Mouse (Mus musculus): ENCODE data around the gene Smok2b.
"Not testable (repeated sequence)": the region's sequence is repeated elsewhere in the genome, so short reads cannot be mapped to it uniquely, and the experiment has no call there.

DNA sequence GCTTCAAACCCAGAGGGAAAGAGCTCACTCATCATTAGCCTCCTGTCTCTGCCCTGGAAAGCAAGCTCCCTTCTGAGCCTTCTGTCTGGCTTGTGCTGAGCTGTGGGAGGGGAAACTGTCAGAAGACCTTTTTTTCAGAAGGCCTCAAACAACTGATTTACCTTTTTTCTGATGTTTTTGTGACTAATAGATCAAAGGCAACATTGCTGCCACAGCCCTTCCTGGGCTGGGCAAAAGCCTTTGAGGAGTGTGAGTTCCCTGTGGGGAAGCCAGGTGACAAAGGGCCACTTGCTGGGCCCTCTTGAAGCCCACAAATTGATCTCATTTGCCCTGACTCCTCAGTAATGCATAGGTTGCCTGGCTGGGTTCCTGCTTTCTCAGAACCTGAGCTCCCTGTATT lies 21.6 kb upstream of the Smok2b start:
- not testable (repeated sequence) for TF ChIP-seq CTCF (IDR thresholded peaks at IDR 0.05); EP300 (IDR thresholded peaks at IDR 0.05; ENCODE audit: insufficient read depth, low read depth, low read length)
